Mouse (Mus musculus) C2C12 (cell line): ENCODE data around the gene Rhag.

Experiments
- CTCF ChIP-seq: IDR thresholded peaks from one replicate; pipeline ENCODE4 v1.5.1; 2011; ENCODE audit not compliant: control insufficient read depth, insufficient read depth, insufficient read length
- MYOD1 ChIP-seq: IDR thresholded peaks from one replicate; pipeline ENCODE4 v1.6.1; 2011; ENCODE audit warnings: low read depth; ENCODE audit not compliant: control insufficient read depth, insufficient read length
- MYOG ChIP-seq: IDR thresholded peaks from one replicate; pipeline ENCODE4 v1.6.1; 2011; ENCODE audit not compliant: control insufficient read depth, insufficient read length; ENCODE audit errors: extremely low read depth
- USF1 ChIP-seq: IDR thresholded peaks from one replicate; pipeline ENCODE4 v1.6.1; 2011; ENCODE audit warnings: low read depth, mild to moderate bottlenecking, control low read depth, moderate library complexity

DNA sequence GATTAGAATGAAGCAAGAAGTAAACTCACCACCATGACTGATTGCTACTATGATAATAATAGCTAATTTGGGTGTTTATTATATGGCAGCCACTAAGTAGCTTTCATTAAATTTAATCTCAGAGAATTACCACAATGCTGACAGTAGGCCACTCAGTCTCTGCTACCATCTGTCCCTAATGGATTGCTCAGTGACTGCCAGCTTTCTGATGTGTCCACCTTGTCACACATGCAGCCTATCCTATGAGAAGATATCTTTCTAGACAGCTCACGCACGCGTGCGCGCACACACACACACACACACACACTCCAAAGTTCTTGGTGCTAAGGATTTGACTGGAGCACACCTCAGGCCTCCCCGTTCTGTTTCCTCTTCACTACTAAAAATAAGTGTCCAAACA lies 61.7 kb downstream of the Rhag start:
- no peak for TF ChIP-seq USF1
- TF ChIP-seq CTCF = no peak
- TF ChIP-seq MYOG = no peak
- no peak for TF ChIP-seq MYOD1
